Mouse (Mus musculus) hindbrain, embryonic 11.5 days (tissue): ENCODE measurements around the gene Fcgbp. TPM values are rescaled to one million over a fixed set of nuclear protein-coding genes. Genes with fewer than 3 reads are reported as not detected.
"Not testable (repeated sequence)": the region's sequence is repeated elsewhere in the genome, so short reads cannot be mapped to it uniquely, and the experiment has no call there.

Experiments
- ATAC-seq: fragments of 200-750 bp; cut with Nextera tagmentation; 2 replicates; pipeline ENCODE4 v1.8.0; 2017; ENCODE audit warnings: mild to moderate bottlenecking, moderate TSS enrichment, moderate library complexity; ENCODE audit not compliant: low FRiP score
- DNase-seq: peaks from one replicate; pipeline ENCODE4 v3.0.0-alpha.2; 2015; ENCODE audit warnings: low spot score
- H3K27ac ChIP-seq: fragments of 300-500 bp; sonication (generic); 2 replicates; pipeline ENCODE4 v1.5.1; 2014; ENCODE audit warnings: mild to moderate bottlenecking, low read depth, low read length
- H3K27me3 ChIP-seq: fragments of 300-500 bp; sonication (generic); 2 replicates; pipeline ENCODE4 v1.6.1; 2014; ENCODE audit warnings: mild to moderate bottlenecking, low read length, moderate library complexity, mixed read lengths; ENCODE audit not compliant: control insufficient read depth, insufficient read depth
- H3K36me3 ChIP-seq: fragments of 300-500 bp; sonication (generic); 2 replicates; pipeline ENCODE4 v1.6.1; 2014; ENCODE audit warnings: mild to moderate bottlenecking, low read length, moderate library complexity, mixed read lengths; ENCODE audit not compliant: control insufficient read depth, insufficient read depth
- H3K4me1 ChIP-seq: fragments of 300-500 bp; sonication (generic); replicated peaks from 2 replicates; pipeline ENCODE4 v1.6.1; 2014; ENCODE audit warnings: low read length, mixed read lengths; ENCODE audit not compliant: control insufficient read depth, insufficient read depth
- H3K4me2 ChIP-seq: fragments of 300-500 bp; sonication (generic); replicated peaks from 2 replicates; pipeline ENCODE4 v1.6.1; 2014; ENCODE audit warnings: mild to moderate bottlenecking, low read depth, low read length
- H3K4me3 ChIP-seq: fragments of 300-500 bp; sonication (generic); 2 replicates; pipeline ENCODE4 v1.5.1; 2014; ENCODE audit warnings: low read depth, low read length
- H3K9ac ChIP-seq: fragments of 300-500 bp; sonication (generic); 2 replicates; pipeline ENCODE4 v1.6.1; 2014; ENCODE audit warnings: low read depth, low read length
- H3K9me3 ChIP-seq: fragments of 300-500 bp; sonication (generic); 2 replicates; pipeline ENCODE4 v1.6.1; 2016; ENCODE audit warnings: low read length; ENCODE audit not compliant: control insufficient read depth
- WGBS: fragments of 180-500 bp; shearing (Covaris S2); extraction: QIAGEN DNeasy Blood & Tissue Kit; methylation state at CpG from one replicate; pipeline ENCODE4 v1.1.7; 2014; 5-methylcytosine and 5-hydroxymethylcytosine counted together
- polyA plus RNA-seq: library from polyadenylated mRNA; unstranded; fragments of >200 nt; fragmentation: Nextera tagmentation; extraction: Ambion mirVana; gene quantifications from 2 replicates; pipeline ENCODE4 v1.2.1, GENCODE M21; 2014

Gene Fcgbp
- polyA plus RNA-seq, 1 experiment from 2014 or later, result 0.43 TPM

DNA sequence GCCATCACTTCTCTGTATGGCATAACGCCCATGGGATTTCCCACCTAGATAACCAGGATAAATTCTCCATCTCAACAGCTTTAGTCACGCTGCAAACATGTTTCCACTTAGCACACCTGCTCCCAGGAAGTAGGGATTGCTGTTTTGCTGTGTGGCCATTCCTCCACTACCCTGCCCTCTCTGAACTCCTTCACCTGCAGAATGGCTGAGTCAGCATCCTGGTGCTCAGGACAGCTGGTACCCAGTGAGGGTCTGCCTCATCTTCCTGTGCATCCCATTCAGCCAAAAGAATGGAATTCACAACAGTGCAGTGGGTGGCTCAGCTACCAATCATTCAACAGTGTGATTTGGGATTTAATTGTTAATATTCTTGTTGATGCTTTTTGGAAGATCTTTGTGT is 43.6 kb downstream of the Fcgbp start:
- H3K36me3 ChIP-seq, result no peaks in the 10 kb centered on the region
- H3K27ac ChIP-seq, result no peak overlapping the region
- H3K4me1 ChIP-seq, result no peaks in the 10 kb centered on the region
- no peak overlapping the region for H3K4me2 ChIP-seq
- no peaks in the 10 kb centered on the region for H3K27me3 ChIP-seq
- no peak overlapping the region for H3K9ac ChIP-seq
- DNase-seq (no peak), ATAC-seq (no peak)
- no peaks in the 10 kb centered on the region for H3K9me3 ChIP-seq
- no peak overlapping the region for H3K4me3 ChIP-seq
- WGBS, result 86% methylated on average over 2 of the region's 2 CpGs

DNA sequence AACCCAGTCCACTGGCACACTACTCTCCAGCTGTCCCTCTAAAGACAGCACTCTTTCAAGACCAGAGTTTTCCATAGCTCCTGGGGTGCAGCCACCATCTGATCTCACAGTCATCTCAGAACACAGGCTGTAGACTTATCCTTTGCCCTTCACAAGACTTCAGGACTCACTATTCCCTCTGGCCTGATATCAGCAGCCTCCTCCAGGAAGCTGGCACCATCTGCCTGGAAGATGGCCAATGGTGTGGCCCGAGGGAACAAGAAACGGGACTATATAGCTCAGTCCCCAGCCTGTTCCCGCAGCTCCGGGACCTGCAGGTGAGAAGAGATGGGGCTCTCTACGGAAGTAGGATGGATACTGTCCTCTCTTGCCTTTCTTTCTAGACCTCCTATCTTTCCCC is 58.1 kb downstream of the Fcgbp start, which contains the start of gene 9530053A07Rik:
Gene 9530053A07Rik, plus strand, starts transcription at position 301 of the 400 bp plus-strand sequence.
- Histone ChIP-seq H3K4me1 (no peaks in the 10 kb centered on the region), H3K36me3 (no peaks in the 10 kb centered on the region), H3K27ac (no peak within 1 kb of the TSS), H3K9me3 (no peaks in the 10 kb centered on the region), H3K9ac (no peak within 1 kb of the TSS), H3K4me3 (no peak within 1 kb of the TSS), H3K27me3 (no peaks in the 10 kb centered on the region), H3K4me2 (no peak within 1 kb of the TSS)
- no peak for DNase-seq
- ATAC-seq, result no peak
- WGBS, result 88% methylated on average over 5 of the region's 5 CpGs

DNA sequence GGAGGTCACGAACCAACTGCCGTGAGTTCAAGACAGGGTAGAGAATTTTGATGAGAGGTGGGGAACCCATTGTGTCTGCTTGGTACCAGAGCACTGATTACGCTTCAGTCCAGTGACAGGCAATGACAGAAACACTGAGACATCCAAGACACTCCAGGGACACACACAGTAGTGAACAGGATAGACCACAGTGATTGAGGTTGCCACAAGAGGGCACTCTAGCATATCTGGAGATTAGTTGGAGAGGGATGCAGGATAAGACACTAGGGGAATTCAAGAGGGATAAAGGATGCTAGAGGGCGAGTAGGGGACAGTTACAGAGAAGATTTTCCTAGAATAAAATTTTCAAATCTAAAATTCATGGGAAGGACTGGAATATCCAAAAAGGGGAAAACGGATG is 66.6 kb downstream of the Fcgbp start:
- Histone ChIP-seq H3K27me3 (no peaks in the 10 kb centered on the region), H3K4me2 (no peak overlapping the region), H3K9me3 (no peaks in the 10 kb centered on the region), H3K27ac (no peak overlapping the region), H3K4me1 (no peaks in the 10 kb centered on the region), H3K9ac (no peak overlapping the region), H3K36me3 (no peaks in the 10 kb centered on the region), H3K4me3 (no peak overlapping the region)
- ATAC-seq (no peak), DNase-seq (peak; percentile 62)
- 58% methylated on average over 5 of the region's 5 CpGs for WGBS

DNA sequence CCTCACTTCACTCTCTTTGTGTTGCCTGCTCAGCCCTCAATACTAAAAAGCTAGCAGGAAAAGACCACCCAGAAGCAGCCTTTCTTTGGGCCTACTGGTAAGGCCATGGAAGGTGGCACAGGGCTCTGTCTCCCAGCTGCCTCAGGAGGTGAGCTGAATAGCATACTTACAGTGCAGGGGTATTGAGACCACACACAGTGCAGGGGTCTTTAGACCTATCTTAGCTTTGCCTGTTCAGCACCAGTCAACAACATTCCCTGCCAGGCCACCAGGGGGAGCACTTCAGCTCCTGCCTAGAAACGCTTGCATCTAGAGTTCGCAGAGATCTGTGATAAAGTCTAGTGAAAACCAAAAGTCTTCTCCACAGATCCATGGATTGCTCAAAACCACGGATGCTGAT is 77.2 kb downstream of the Fcgbp start:
- Histone ChIP-seq H3K9me3 (no peaks in the 10 kb centered on the region), H3K27ac (no peak overlapping the region), H3K27me3 (no peaks in the 10 kb centered on the region), H3K4me3 (no peak overlapping the region), H3K4me2 (no peak overlapping the region), H3K36me3 (no peaks in the 10 kb centered on the region), H3K9ac (no peak overlapping the region), H3K4me1 (no peaks in the 10 kb centered on the region)
- ATAC-seq (peak; percentile 60), DNase-seq (peak; percentile 84)
- WGBS, result 25% methylated on average over 3 of the region's 3 CpGs

- WGBS, result 91% methylated on average over 1 of the region's 1 CpGs
- no peak overlapping the region for H3K9ac ChIP-seq
- no peak for DNase-seq
These were observed 78.8 kb downstream of the Fcgbp start for GRCm38 (mm10) chr7:28149841-28150240.

GRCm38 (mm10) chr7:28151584-28152221 is 80.7 kb downstream of the Fcgbp start:
- ATAC-seq (no peak), DNase-seq (peak; percentile 69)
- WGBS, result 17% methylated on average over 13 of the region's 13 CpGs
- Histone ChIP-seq H3K9me3 (no peaks in the 10 kb centered on the region), H3K27me3 (no peaks in the 10 kb centered on the region), H3K27ac (no peak overlapping the region), H3K9ac (no peak overlapping the region), H3K4me2 (no peak overlapping the region), H3K36me3 (no peaks in the 10 kb centered on the region), H3K4me3 (no peak overlapping the region), H3K4me1 (no peaks in the 10 kb centered on the region)

More at GRCm38 (mm10) chr7:28149841-28150240, 78.8 kb downstream of the Fcgbp start:
- H3K4me3 ChIP-seq, result no peak overlapping the region
- H3K9me3 ChIP-seq, result no peaks in the 10 kb centered on the region
- no peak for ATAC-seq
- H3K27me3 ChIP-seq, result no peaks in the 10 kb centered on the region
- H3K36me3 ChIP-seq, result no peaks in the 10 kb centered on the region
- H3K4me1 ChIP-seq, result no peaks in the 10 kb centered on the region
- no peak overlapping the region for H3K27ac ChIP-seq
- no peak overlapping the region for H3K4me2 ChIP-seq

DNA sequence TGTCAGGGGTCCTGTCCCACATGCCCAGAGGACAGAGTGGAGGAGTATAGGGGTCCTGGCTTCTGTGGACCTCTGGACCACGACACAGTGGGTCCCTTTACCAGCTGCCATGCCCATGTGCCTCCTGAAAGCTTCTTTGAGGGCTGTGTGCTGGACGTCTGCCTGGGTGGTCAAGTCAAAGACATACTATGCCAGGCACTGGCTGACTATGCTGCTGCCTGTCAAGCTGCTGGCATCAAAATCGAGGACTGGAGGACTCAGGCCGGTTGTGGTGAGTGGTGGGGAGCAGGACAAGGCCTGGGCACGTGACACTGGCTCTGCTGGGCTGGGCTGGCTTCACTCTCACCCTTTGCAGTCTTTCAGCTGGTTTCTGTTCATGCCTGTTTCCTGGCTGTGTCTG is 82.6 kb downstream of the Fcgbp start:
- H3K27ac ChIP-seq, H3K4me2 ChIP-seq, H3K27me3 ChIP-seq, ATAC-seq, H3K9me3 ChIP-seq, DNase-seq, H3K9ac ChIP-seq, H3K4me3 ChIP-seq, H3K36me3 ChIP-seq, H3K4me1 ChIP-seq: not testable (repeated sequence)
- 47% methylated on average over 5 of the region's 5 CpGs for WGBS

- no peak overlapping the region for H3K27ac ChIP-seq
- H3K9ac ChIP-seq, result no peak overlapping the region
- WGBS, result 68% methylated on average over 6 of the region's 6 CpGs
- H3K4me3 ChIP-seq, result no peak overlapping the region
- H3K27me3 ChIP-seq, result no peaks in the 10 kb centered on the region
- H3K4me1 ChIP-seq, result no peaks in the 10 kb centered on the region
- DNase-seq (no peak), ATAC-seq (no peak)
- H3K36me3 ChIP-seq, result no peaks in the 10 kb centered on the region
- no peaks in the 10 kb centered on the region for H3K9me3 ChIP-seq
- H3K4me2 ChIP-seq, result no peak overlapping the region
These were observed 88.3 kb downstream of the Fcgbp start for GRCm38 (mm10) chr7:28159292-28159691.

DNA sequence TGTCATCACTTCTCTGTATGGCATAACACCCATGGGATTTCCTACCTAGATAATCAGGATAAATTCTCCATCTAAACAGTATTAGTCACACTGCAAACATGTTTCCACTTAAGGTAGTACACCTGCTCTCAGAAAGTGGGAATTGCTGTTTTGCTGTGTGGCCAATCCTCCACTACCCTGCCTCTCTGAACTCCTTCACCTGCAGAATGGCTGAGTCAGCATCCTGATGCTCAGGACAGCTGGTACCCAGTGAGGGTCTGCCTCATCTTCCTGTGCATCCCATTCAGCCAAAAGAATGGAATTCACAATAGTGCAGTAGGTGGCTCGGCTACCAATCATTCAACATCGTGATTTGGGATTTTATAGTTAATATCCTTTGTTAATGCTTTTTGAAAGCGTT is 88.9 kb downstream of the Fcgbp start:
- no peak for ATAC-seq

More for the DNA sequence above, 88.9 kb downstream of the Fcgbp start:
- no peaks in the 10 kb centered on the region for H3K4me1 ChIP-seq
- no peaks in the 10 kb centered on the region for H3K9me3 ChIP-seq
- no peak overlapping the region for H3K4me2 ChIP-seq
- no peak for DNase-seq
- H3K4me3 ChIP-seq, result no peak overlapping the region
- 77% methylated on average over 3 of the region's 3 CpGs for WGBS
- H3K27me3 ChIP-seq, result no peaks in the 10 kb centered on the region
- no peak overlapping the region for H3K9ac ChIP-seq
- H3K27ac ChIP-seq, result no peak overlapping the region
- H3K36me3 ChIP-seq, result no peaks in the 10 kb centered on the region
